9 mouse cellular contexts compared by ENCODE assay signal in the genomic region with DNA sequence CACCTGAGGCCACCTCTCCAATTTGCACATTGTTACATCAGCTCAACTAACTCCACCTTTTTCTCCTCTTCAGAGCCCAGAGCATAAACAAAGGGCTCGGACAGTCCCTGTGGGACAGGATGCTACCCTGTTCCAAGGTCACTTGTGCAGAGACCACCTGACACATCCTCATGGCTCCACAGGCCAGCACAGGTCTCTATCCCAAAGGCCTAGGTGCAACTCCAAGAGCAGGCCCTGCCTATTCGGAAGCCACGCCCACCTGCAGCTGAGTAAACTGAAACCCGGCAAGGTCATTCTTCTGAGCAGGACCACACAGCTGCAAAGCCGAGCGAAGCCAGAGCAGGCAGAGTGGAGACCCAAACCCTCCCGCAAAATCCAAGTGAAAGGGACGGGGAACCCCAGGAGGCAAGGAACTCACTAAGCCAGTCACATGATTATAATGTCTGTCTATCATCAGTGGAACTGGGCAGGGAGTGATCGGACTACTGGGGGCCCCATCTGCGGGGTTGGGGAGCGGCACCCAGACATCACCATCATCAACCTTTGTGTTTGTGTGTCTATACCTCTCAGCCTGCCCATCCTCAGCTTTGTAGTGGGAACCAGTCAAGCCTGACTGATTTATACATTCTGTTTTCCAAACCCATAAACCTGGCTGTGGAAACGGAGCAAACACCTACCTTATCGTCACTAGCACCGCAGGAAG.
A peak's percentile ranks its signal among the peaks of the same experiment; 100 is the strongest.
DNase-seq lines count a peak whose midpoint lies in the region; ATAC-seq and TF ChIP-seq lines count a peak whose summit lies in the region.
"Had no signal": no experiment of that assay in that cellular context is flagged by ENCODE, and none has a peak within 500 bp of the region (broad histone marks: within the 10 kb centered on the region; RNA-seq: fewer than 3 reads in every experiment).

No protein-coding gene starts in this region.

- no peaks in the 10 kb centered on the region for H3K9me3 ChIP-seq in midbrain, embryonic 14.5 days (ENCODE audit: control insufficient read depth, low read length)
- no peaks in the 10 kb centered on the region for H3K9me3 ChIP-seq in midbrain, embryonic 15.5 days
- no peaks in the 10 kb centered on the region for H3K9me3 ChIP-seq in embryonic facial prominence, embryonic 12.5 days
- no peaks in the 10 kb centered on the region for H3K9me3 ChIP-seq in stomach, embryonic 15.5 days

- peak; percentile 31 for DNase-seq in midbrain, embryonic 14.5 days
- peak; percentile 72 to 82 for DNase-seq in kidney, postnatal 4 days
- DNase-seq in layer of hippocampus, adult 11-12 months (ENCODE audit: low spot score), result no peak
- no peak for DNase-seq in layer of hippocampus, adult 2 months (ENCODE audit: low spot score in 2 of 2)

- 29% methylated on average over 14 of the region's 14 CpGs for WGBS in midbrain, embryonic 14.5 days
- WGBS in midbrain, embryonic 15.5 days, result 30% methylated on average over 14 of the region's 14 CpGs
- WGBS in embryonic facial prominence, embryonic 12.5 days, result 29% methylated on average over 14 of the region's 14 CpGs
- WGBS in stomach, embryonic 15.5 days, result 21% methylated on average over 14 of the region's 14 CpGs

- no peak for ATAC-seq in midbrain, embryonic 14.5 days (ENCODE audit: low FRiP score, low TSS enrichment)
- ATAC-seq in midbrain, embryonic 15.5 days (replicated peaks), result no peak
- ATAC-seq in embryonic facial prominence, embryonic 12.5 days (ENCODE audit: insufficient number of reproducible peaks, insufficient read depth, low FRiP score, low TSS enrichment), result peak; percentile 73
- ATAC-seq in stomach, embryonic 15.5 days (ENCODE audit: insufficient read depth, low FRiP score, low read depth), result peak; percentile 86
- no peak for ATAC-seq in megakaryocyte progenitor cell, adult 5-6 weeks (replicated peaks; ENCODE audit: poor library complexity)
- ATAC-seq: forebrain, embryonic 14.5 days had no signal

- H3K36me3 ChIP-seq in midbrain, embryonic 14.5 days (ENCODE audit: control insufficient read depth, insufficient read depth, low read length), result no peaks in the 10 kb centered on the region
- no peaks in the 10 kb centered on the region for H3K36me3 ChIP-seq in midbrain, embryonic 15.5 days (replicated peaks)
- no peaks in the 10 kb centered on the region for H3K36me3 ChIP-seq in embryonic facial prominence, embryonic 12.5 days
- no peaks in the 10 kb centered on the region for H3K36me3 ChIP-seq in stomach, embryonic 15.5 days

- no peak overlapping the region for H3K9ac ChIP-seq in midbrain, embryonic 14.5 days (replicated peaks; ENCODE audit: low read length)
- H3K9ac ChIP-seq in midbrain, embryonic 15.5 days, result no peak overlapping the region
- no peak overlapping the region for H3K9ac ChIP-seq in embryonic facial prominence, embryonic 12.5 days
- no peak overlapping the region for H3K9ac ChIP-seq in stomach, embryonic 15.5 days

- no peaks in the 10 kb centered on the region for H3K27me3 ChIP-seq in midbrain, embryonic 14.5 days (ENCODE audit: control insufficient read depth, insufficient read depth, low read length)
- H3K27me3 ChIP-seq in midbrain, embryonic 15.5 days (replicated peaks), result no peaks in the 10 kb centered on the region
- no peaks in the 10 kb centered on the region for H3K27me3 ChIP-seq in embryonic facial prominence, embryonic 12.5 days
- H3K27me3 ChIP-seq in stomach, embryonic 15.5 days (replicated peaks), result no peaks in the 10 kb centered on the region

- H3K4me3 ChIP-seq in midbrain, embryonic 14.5 days (replicated peaks; ENCODE audit: low read depth, low read length), result no peak overlapping the region
- H3K4me3 ChIP-seq in midbrain, embryonic 15.5 days, result no peak overlapping the region
- no peak overlapping the region for H3K4me3 ChIP-seq in embryonic facial prominence, embryonic 12.5 days
- H3K4me3 ChIP-seq in stomach, embryonic 15.5 days (replicated peaks), result no peak overlapping the region
- no peak overlapping the region for H3K4me3 ChIP-seq in layer of hippocampus, adult 2 months

- no peak overlapping the region for H3K27ac ChIP-seq in midbrain, embryonic 14.5 days (replicated peaks; ENCODE audit: low read depth, low read length)
- no peak overlapping the region for H3K27ac ChIP-seq in midbrain, embryonic 15.5 days
- no peak overlapping the region for H3K27ac ChIP-seq in embryonic facial prominence, embryonic 12.5 days
- peak overlapping the region; percentile 60 for H3K27ac ChIP-seq in stomach, embryonic 15.5 days
- H3K27ac ChIP-seq in layer of hippocampus, adult 2 months, result no peak overlapping the region

- 0 out of 2 replicates have a peak, but pooled peaks cover 4% of the 10 kb centered on the region for H3K4me1 ChIP-seq in midbrain, embryonic 14.5 days (ENCODE audit: control insufficient read depth, insufficient read depth, low read length)
- H3K4me1 ChIP-seq in midbrain, embryonic 15.5 days, result peaks cover 5% of the 10 kb centered on the region; the same call in 1 of the 2 replicates
- H3K4me1 ChIP-seq in embryonic facial prominence, embryonic 12.5 days, result peaks cover 13% of the 10 kb centered on the region
- H3K4me1 ChIP-seq in stomach, embryonic 15.5 days, result peaks cover 6% of the 10 kb centered on the region

- TF ChIP-seq CTCF in layer of hippocampus, adult 2 months (conservative IDR thresholded peaks at IDR 0.05), result no peak

- H3K4me2 ChIP-seq in midbrain, embryonic 14.5 days (ENCODE audit: low read length), result no peak overlapping the region
- H3K4me2 ChIP-seq in midbrain, embryonic 15.5 days, result no peak overlapping the region
- H3K4me2 ChIP-seq in embryonic facial prominence, embryonic 12.5 days (replicated peaks), result no peak overlapping the region
- H3K4me2 ChIP-seq in stomach, embryonic 15.5 days, result peak overlapping the region; percentile 26; the same call in 1 of the 2 replicates

Comparison
In these comparisons a context has a peak if more than half of its experiments do, and no peak if none do; other contexts are left out.
1. ATAC-seq: peak in embryonic facial prominence, embryonic 12.5 days (single experiment) and stomach, embryonic 15.5 days (single experiment); none in midbrain, embryonic 14.5 days (single experiment), midbrain, embryonic 15.5 days (single experiment) and megakaryocyte progenitor cell, adult 5-6 weeks (single experiment).
2. DNase-seq: peak in midbrain, embryonic 14.5 days (single experiment) and kidney, postnatal 4 days (2 of 2); none in layer of hippocampus, adult 11-12 months (single experiment) and layer of hippocampus, adult 2 months (0 of 2).